Mouse (Mus musculus) hindbrain, postnatal 0 days (tissue): Measurements from ENCODE around the gene Cdyl. TPM values are rescaled to one million over a fixed set of nuclear protein-coding genes. Genes with fewer than 3 reads are reported as not detected.

ENCODE experiments used
- ATAC-seq: fragments of 200-750 bp; cut with Nextera tagmentation; 2 replicates; pipeline ENCODE4 v1.8.0; 2017; ENCODE audit warnings: mild to moderate bottlenecking, moderate TSS enrichment, moderate library complexity
- DNase-seq: peaks from one replicate; pipeline ENCODE4 v3.0.0-alpha.2; 2015; ENCODE audit warnings: low spot score
- H3K27ac ChIP-seq: fragments of 300-500 bp; sonication (generic); 2 replicates; pipeline ENCODE4 v1.5.1; 2014; ENCODE audit warnings: mild to moderate bottlenecking
- H3K27me3 ChIP-seq: fragments of 300-500 bp; sonication (generic); 2 replicates; pipeline ENCODE4 v1.6.1; 2014; ENCODE audit warnings: low read length, mixed read lengths; ENCODE audit not compliant: insufficient read depth
- H3K36me3 ChIP-seq: fragments of 300-500 bp; sonication (generic); 2 replicates; pipeline ENCODE4 v1.6.1; 2014; ENCODE audit warnings: low read length, mixed read lengths; ENCODE audit not compliant: insufficient read depth
- H3K4me1 ChIP-seq: fragments of 300-500 bp; sonication (generic); 2 replicates; pipeline ENCODE4 v1.6.1; 2014; ENCODE audit warnings: antibody characterized with exemption, low read length, mixed read lengths; ENCODE audit not compliant: insufficient read depth
- H3K4me2 ChIP-seq: fragments of 300-500 bp; sonication (generic); 2 replicates; pipeline ENCODE4 v1.6.1; 2014; ENCODE audit warnings: low read depth, mild to moderate bottlenecking, low read length, moderate library complexity, mixed read lengths
- H3K4me3 ChIP-seq: fragments of 300-500 bp; sonication (generic); 2 replicates; pipeline ENCODE4 v1.5.1; 2014; ENCODE audit warnings: low read length
- H3K9ac ChIP-seq: fragments of 300-500 bp; sonication (generic); replicated peaks from 2 replicates; pipeline ENCODE4 v1.6.1; 2014; ENCODE audit warnings: mild to moderate bottlenecking, low read length, moderate library complexity, mixed read lengths
- H3K9me3 ChIP-seq: fragments of 300-500 bp; sonication (generic); 2 replicates; pipeline ENCODE4 v1.6.1; 2016; ENCODE audit warnings: low read length, mixed read lengths
- CTCF ChIP-seq: IDR thresholded peaks from 2 replicates; pipeline ENCODE4 v1.5.1; 2016; ENCODE audit warnings: antibody characterized with exemption, control low read depth, low read depth
- WGBS: fragments of 180-500 bp; shearing (Covaris S2); extraction: QIAGEN DNeasy Blood & Tissue Kit; methylation state at CpG from one replicate; pipeline ENCODE4 v1.1.7; 2014; 5-methylcytosine and 5-hydroxymethylcytosine counted together
- polyA plus RNA-seq: library from polyadenylated mRNA; unstranded; fragments of >200 nt; fragmentation: Nextera tagmentation; extraction: Ambion mirVana; gene quantifications from 2 replicates; pipeline ENCODE4 v1.2.1, GENCODE M21; 2015
- total RNA-seq: library from RNA; depleted of rRNA; stranded (reverse); fragments of >200 nt; gene quantifications from 2 replicates; pipeline ENCODE4 v1.2.3, GENCODE M21; 2014; rRNA removed

The Cdyl gene
- total RNA-seq (7.4 and 7.6 TPM in 2 replicates), polyA plus RNA-seq (4.4 and 4.7 TPM in 2 replicates)

DNA sequence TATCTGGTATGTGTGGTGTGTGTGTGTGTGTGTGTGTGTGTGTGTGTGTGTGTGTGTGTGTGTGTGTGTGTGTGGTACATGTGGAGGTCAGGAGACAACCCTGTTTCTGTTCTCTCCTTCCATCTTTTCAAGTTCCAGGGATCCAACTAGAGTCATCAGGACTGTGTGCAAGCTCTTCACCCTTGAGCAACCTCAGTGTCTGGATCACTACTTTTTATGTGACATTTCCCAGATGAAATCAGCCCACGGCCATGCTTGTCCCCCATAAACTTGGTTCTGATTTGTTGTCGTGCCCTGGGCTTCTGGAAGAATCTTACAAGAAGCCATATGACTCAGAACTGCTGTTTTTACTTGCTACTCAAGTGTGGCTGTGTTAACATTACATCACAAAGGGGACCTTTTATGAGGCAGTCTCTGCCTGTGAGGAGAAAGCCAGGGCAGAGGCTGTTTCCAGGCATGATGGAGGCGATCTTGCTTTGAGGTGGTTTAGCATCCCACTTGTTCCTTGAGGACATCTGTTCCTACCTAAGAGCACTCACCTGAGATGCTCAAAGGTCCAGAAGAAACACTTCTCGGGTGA is at the start of gene Cdyl:
Gene Cdyl (plus strand): TSS at position 428 of the 580 bp plus-strand sequence.
- H3K9me3 ChIP-seq: no peaks in the 10 kb centered on the region
- no peaks in the 10 kb centered on the region for H3K36me3 ChIP-seq
- no peak within 1 kb of the TSS for H3K4me2 ChIP-seq
- TF ChIP-seq CTCF: no peak
- H3K4me3 ChIP-seq: no peak within 1 kb of the TSS
- WGBS: 80% methylated on average over 4 of the region's 4 CpGs
- no peak within 1 kb of the TSS for H3K9ac ChIP-seq
- DNase-seq (no peak), ATAC-seq (no peak)
- no peak within 1 kb of the TSS for H3K27ac ChIP-seq
- no peaks in the 10 kb centered on the region for H3K4me1 ChIP-seq
- H3K27me3 ChIP-seq: no peaks in the 10 kb centered on the region

DNA sequence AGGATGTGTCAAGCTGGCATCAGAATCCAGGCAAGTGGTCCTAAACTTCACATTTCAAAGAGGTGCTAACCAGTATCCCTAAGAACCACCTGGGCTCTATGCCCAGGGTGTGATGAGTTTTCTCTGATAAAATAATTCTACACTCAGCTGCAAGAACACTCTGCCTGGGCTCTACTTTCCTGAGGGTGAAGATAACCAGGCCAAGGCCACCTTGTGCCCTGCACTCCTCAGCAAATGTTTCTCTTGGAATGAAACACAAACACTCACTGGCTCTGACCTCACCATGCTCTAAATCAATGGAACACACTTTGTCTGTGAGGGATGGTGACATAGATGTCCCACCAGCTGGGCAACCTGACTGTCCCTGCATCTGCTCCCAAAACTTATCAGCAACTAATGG is 48.9 kb upstream of the Cdyl start:
- no peak for ATAC-seq
- Histone ChIP-seq H3K27me3 (no peaks in the 10 kb centered on the region), H3K4me3 (no peak overlapping the region), H3K9ac (no peak overlapping the region), H3K9me3 (no peaks in the 10 kb centered on the region), H3K27ac (no peak overlapping the region), H3K4me1 (no peaks in the 10 kb centered on the region), H3K36me3 (no peaks in the 10 kb centered on the region), H3K4me2 (no peak overlapping the region)
- DNase-seq: no peak
- TF ChIP-seq CTCF: no peak

DNA sequence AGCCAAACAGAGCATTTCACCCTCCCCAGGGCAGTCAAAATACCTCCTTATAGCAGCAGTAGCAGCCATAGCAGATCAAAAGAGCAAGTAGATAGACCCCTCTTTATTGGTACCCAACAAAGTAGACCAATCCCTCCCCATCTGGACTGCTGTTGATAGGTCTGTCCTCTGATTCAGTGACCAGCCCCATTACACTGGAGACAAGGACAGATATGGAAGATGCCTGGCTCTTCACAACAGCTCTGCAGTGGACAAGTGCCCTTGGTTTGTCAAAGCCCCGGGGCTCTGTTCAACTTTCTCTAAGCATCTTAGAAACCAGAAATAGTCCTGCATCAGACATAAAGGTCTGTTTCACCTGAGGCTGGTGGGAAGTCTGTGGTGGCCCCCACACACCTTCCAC is 47.1 kb upstream of the Cdyl start:
- H3K4me3 ChIP-seq: no peak overlapping the region
- WGBS: 94% methylated on average over 1 of the region's 1 CpGs

DNA sequence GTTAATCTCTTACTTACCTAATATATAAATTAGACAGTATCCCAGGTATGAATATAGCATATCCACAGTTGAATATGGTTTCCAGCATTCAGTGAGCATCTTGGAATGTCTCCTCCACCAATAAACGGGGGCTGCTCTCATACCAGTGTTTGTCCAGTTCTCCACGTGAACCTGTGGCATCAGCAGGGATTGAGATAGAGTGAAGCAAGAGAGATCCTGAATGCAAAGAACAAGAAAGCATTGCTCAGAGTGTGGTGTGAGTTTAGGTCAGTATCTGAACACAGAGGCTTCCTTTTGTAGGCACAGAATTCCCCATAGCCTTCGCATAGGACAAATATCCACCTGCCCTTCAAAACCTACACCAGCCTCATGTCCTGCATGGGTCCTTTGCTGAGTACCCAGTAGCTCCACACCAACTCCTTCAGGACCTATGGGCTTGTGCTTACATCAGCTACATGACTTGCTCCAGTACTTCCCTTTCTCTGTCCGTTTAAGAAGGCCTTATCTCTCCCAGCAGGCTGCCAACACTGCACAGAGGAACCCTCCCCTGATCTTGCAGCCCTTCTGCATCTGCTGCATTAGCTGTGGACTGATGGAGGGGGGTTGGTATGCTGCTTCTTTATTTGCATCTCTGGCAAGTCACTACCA is 44.7 kb upstream of the Cdyl start:
- no peak for TF ChIP-seq CTCF
- no peak overlapping the region for H3K9ac ChIP-seq
- WGBS: 71% methylated on average over 4 of the region's 4 CpGs
- H3K9me3 ChIP-seq: no peaks in the 10 kb centered on the region
- ATAC-seq (no peak), DNase-seq (no peak)
- no peaks in the 10 kb centered on the region for H3K36me3 ChIP-seq
- no peak overlapping the region for H3K4me3 ChIP-seq
- no peak overlapping the region for H3K4me2 ChIP-seq
- H3K27me3 ChIP-seq: no peaks in the 10 kb centered on the region
- H3K27ac ChIP-seq: no peak overlapping the region
- no peaks in the 10 kb centered on the region for H3K4me1 ChIP-seq

More for the DNA sequence above, 47.1 kb upstream of the Cdyl start:
- H3K27ac ChIP-seq: no peak overlapping the region
- DNase-seq: no peak
- no peaks in the 10 kb centered on the region for H3K9me3 ChIP-seq
- H3K9ac ChIP-seq: no peak overlapping the region
- no peaks in the 10 kb centered on the region for H3K36me3 ChIP-seq
- no peak overlapping the region for H3K4me2 ChIP-seq
- H3K4me1 ChIP-seq: no peaks in the 10 kb centered on the region
- no peak for TF ChIP-seq CTCF
- ATAC-seq: no peak
- H3K27me3 ChIP-seq: no peaks in the 10 kb centered on the region

DNA sequence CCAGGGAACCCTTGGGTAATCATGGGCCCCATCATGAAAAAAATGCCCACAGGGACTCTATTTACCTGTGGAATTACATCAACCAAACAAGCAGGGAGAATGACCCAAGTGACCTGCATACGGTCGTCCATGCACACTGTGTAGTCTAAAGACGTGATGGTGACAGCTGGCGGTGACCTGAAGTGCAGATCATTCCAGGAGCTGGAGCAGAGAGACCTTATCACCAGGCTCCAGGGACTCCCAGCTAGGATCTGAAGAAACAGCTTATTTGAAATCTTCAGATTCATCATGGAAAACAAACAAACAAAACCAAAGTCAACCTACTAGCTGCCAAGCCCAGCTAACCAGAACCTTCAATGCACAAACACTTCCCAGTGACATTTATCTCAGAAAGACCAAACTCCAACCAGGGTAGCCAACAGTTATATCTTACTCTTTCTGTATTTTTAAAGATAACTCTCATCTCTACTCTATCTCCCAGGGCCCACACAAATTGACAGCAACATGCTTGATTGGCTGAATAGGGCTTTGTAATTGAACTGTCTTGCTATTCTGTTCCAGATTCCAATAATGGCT is 43.0 kb upstream of the Cdyl start:
- no peak for TF ChIP-seq CTCF
- DNase-seq: no peak
- Histone ChIP-seq H3K9ac (no peak overlapping the region), H3K4me3 (no peak overlapping the region), H3K36me3 (no peaks in the 10 kb centered on the region), H3K4me1 (no peaks in the 10 kb centered on the region), H3K9me3 (no peaks in the 10 kb centered on the region), H3K27ac (no peak overlapping the region), H3K4me2 (no peak overlapping the region), H3K27me3 (no peaks in the 10 kb centered on the region)
- ATAC-seq: no peak
- WGBS: 78% methylated on average over 4 of the region's 4 CpGs

DNA sequence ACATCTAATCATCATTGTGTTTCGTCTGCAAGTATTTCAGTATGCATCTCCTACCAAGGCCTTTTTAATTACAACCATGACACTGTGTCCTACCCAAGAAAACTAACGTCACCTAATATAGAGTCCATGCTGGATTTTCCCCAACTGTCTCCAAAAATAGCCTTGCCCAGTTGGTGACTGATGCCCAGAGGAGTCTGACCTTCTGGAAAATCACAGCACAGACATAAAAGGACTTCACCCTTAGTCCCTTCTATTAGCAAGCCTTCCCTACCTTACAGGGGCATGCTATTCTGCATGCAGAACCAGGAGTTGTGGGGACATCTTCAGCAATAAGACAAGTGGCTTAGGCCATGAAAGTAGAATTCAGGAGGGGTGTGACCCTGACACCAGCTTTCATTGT is 40.3 kb upstream of the Cdyl start:
- DNase-seq (no peak), ATAC-seq (no peak)
- H3K4me2 ChIP-seq: no peak overlapping the region
- no peaks in the 10 kb centered on the region for H3K27me3 ChIP-seq
- H3K36me3 ChIP-seq: no peaks in the 10 kb centered on the region
- H3K9ac ChIP-seq: no peak overlapping the region
- no peak for TF ChIP-seq CTCF
- no peak overlapping the region for H3K4me3 ChIP-seq
- no peaks in the 10 kb centered on the region for H3K4me1 ChIP-seq
- 86% methylated on average over 2 of the region's 2 CpGs for WGBS
- no peaks in the 10 kb centered on the region for H3K9me3 ChIP-seq
- no peak overlapping the region for H3K27ac ChIP-seq

DNA sequence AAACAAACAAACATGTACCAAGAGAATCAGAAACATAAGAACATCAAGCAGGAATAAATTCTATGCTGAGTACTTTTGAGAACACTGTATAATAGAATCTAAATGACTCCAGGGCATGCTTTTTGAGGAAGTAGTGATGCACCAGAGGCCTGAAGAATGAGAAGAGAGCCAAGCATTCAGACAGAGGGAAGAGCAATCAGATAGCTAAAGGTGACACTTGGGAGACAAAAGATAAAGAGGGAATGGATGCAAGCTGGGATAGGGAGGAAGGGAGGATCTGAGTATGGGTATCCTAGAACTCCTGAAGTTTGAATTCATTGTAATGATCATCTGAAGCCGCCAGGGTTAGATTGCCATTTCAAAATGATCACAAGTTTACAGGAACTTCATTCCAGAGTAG is 38.9 kb upstream of the Cdyl start:
- ATAC-seq (no peak), DNase-seq (no peak)
- 60% methylated on average over 1 of the region's 1 CpGs for WGBS
- H3K36me3 ChIP-seq: no peaks in the 10 kb centered on the region
- H3K4me2 ChIP-seq: no peak overlapping the region
- no peak overlapping the region for H3K4me3 ChIP-seq
- H3K9me3 ChIP-seq: no peaks in the 10 kb centered on the region
- no peak overlapping the region for H3K9ac ChIP-seq
- H3K4me1 ChIP-seq: no peaks in the 10 kb centered on the region
- no peak for TF ChIP-seq CTCF
- H3K27me3 ChIP-seq: no peaks in the 10 kb centered on the region
- no peak overlapping the region for H3K27ac ChIP-seq
